Mouse (Mus musculus): ENCODE measurements around the gene Slc13a5.
A peak's percentile ranks its signal among the peaks of the same experiment; 100 is the strongest.

The Slc13a5 gene

DNA sequence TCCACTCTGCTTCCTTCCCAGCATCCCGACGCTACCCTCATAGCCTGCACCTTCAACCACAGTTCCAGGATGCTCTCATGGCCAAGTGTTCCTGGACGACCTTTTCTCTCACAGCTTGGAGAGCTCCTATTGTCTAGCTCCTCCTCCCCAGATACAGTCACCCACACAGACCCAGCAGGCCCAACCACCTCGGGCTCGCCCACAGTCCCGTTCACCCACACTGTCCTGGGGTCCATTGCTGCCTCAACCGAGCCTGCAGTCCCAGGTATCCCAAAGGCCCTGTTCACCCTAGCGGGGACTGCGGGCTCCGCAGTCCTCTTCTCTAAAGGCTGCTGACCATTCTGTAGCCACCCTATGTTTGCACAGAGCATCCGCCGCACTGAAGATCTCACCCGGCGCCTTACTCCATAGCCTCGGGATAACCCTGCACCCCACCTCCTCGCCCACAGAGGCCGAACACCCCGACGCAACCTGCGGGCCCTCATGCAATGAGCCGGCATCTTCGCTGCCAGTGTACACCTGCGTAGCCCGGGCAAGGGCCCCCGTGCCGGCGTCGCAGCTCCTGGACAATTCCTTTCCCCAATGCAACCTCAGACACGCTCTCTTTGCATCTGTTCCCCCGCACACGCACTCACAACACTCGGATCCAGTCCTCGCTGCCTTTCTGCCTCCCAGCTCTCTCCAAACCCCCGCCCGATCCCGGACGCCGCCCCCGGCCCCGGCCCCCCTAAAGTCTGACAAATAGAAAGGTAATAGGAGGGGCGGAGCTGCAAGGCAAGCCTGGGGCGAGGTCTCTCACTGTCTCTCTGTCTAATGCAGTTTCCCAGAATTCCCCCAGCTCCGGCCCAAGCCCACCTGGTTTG lies 60.5 kb downstream of the Slc13a5 start, which contains the start of gene Gm43951:
Gene Gm43951 (minus strand): TSS at position 500 of the 863 bp plus-strand sequence.
- peak; percentile 49 for DNase-seq (ENCODE audit: extremely low spot score, low spot score)

DNA sequence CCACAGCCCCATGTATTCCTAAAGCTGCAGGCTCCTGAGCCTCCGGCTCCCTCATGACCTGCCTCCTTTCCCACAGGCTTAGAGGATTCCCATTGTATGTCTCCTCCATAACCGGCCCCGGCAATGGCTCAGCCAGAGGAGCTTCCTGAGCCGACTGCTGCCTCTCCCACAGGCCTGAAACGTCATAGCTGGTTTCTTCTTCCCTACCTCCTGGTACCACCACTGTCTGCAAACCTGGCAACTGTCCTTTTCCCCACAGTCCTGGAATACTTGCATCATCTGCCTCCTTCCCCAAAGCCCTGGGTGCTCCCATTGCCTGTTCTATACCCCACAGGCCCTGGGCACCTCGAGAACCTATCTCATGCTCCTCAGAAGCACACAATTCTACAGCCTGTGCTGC lies 61.8 kb downstream of the Slc13a5 start:
- no peak for DNase-seq (ENCODE audit: extremely low spot score, low spot score)

GRCm38 (mm10) chr11:72203440-72203839 lies 63.6 kb downstream of the Slc13a5 start:
- DNase-seq (ENCODE audit: extremely low spot score, low spot score) = no peak

- DNase-seq (ENCODE audit: extremely low spot score, low spot score) = no peak
Observed at GRCm38 (mm10) chr11:72196506-72196905, 70.5 kb downstream of the Slc13a5 start.

GRCm38 (mm10) chr11:72194259-72194658 lies 72.8 kb downstream of the Slc13a5 start:
- DNase-seq (ENCODE audit: extremely low spot score, low spot score) = no peak
